Mouse (Mus musculus) lung, postnatal 0 days (tissue): Measurements from ENCODE around the gene Ifnar2. TPM values are rescaled to one million over a fixed set of nuclear protein-coding genes. Genes with fewer than 3 reads are reported as not detected.
A peak's percentile ranks its signal among the peaks of the same experiment; 100 is the strongest.

Source experiments
- ATAC-seq: fragments of 200-750 bp; cut with Nextera tagmentation; 2 replicates; pipeline ENCODE4 v1.8.0; 2017; ENCODE audit warnings: moderate library complexity
- DNase-seq: peaks from one replicate; pipeline ENCODE4 v3.0.0-alpha.2; 2016; ENCODE audit warnings: low spot score
- H3K27ac ChIP-seq: fragments of 300-500 bp; sonication (generic); 2 replicates; pipeline ENCODE4 v1.5.1; 2014; ENCODE audit warnings: antibody characterized with exemption, mild to moderate bottlenecking, low read length, mixed read lengths
- H3K27me3 ChIP-seq: fragments of 300-500 bp; sonication (generic); replicated peaks from 2 replicates; pipeline ENCODE4 v1.6.1; 2014; ENCODE audit warnings: low read length, mixed read lengths; ENCODE audit not compliant: insufficient read depth
- H3K36me3 ChIP-seq: fragments of 300-500 bp; sonication (generic); 2 replicates; pipeline ENCODE4 v1.6.1; 2014; ENCODE audit warnings: low read length, mixed read lengths; ENCODE audit not compliant: insufficient read depth
- H3K4me1 ChIP-seq: fragments of 300-500 bp; sonication (generic); 2 replicates; pipeline ENCODE4 v1.6.1; 2014; ENCODE audit warnings: antibody characterized with exemption, low read depth, low read length, mixed read lengths; ENCODE audit not compliant: insufficient read depth
- H3K4me2 ChIP-seq: fragments of 300-500 bp; sonication (generic); replicated peaks from 2 replicates; pipeline ENCODE4 v1.6.1; 2014; ENCODE audit warnings: low read depth, mild to moderate bottlenecking, low read length, moderate library complexity, mixed read lengths
- H3K4me3 ChIP-seq: fragments of 300-500 bp; sonication (generic); 2 replicates; pipeline ENCODE4 v1.5.1; 2014; ENCODE audit warnings: low read depth, low read length
- H3K9ac ChIP-seq: fragments of 300-500 bp; sonication (generic); replicated peaks from 2 replicates; pipeline ENCODE4 v1.6.1; 2014; ENCODE audit warnings: low read depth, mild to moderate bottlenecking
- H3K9me3 ChIP-seq: fragments of 300-500 bp; sonication (generic); 2 replicates; pipeline ENCODE4 v1.6.1; 2016; ENCODE audit warnings: low read length, mixed read lengths
- CTCF ChIP-seq: IDR thresholded peaks from 2 replicates; pipeline ENCODE4 v1.5.1; 2016; ENCODE audit warnings: antibody characterized with exemption, mild to moderate bottlenecking
- EP300 ChIP-seq: IDR thresholded peaks from 2 replicates; pipeline ENCODE4 v1.6.1; 2016; ENCODE audit warnings: antibody characterized with exemption, mild to moderate bottlenecking, control low read depth
- WGBS: fragments of 180-500 bp; shearing (Covaris S2); extraction: QIAGEN DNeasy Blood & Tissue Kit; methylation state at CpG from one replicate; pipeline ENCODE4 v1.1.7; 2014; 5-methylcytosine and 5-hydroxymethylcytosine counted together
- polyA plus RNA-seq: library from polyadenylated mRNA; unstranded; fragments of >200 nt; fragmentation: Nextera tagmentation; extraction: Ambion mirVana; gene quantifications from 2 replicates; pipeline ENCODE4 v1.2.1, GENCODE M21; 2015

Ifnar2 gene
- polyA plus RNA-seq, 1 experiment from 2014 or later: 104 TPM

GRCm38 (mm10) chr16:91362006-91362405, 10.6 kb upstream of the Ifnar2 start:
- Histone ChIP-seq H3K4me2 (no peak overlapping the region), H3K9me3 (no peaks in the 10 kb centered on the region), H3K4me1 (peaks cover 13% of the 10 kb centered on the region; the same call in 1 of the 2 replicates), H3K36me3 (no peaks in the 10 kb centered on the region), H3K27me3 (no peaks in the 10 kb centered on the region), H3K27ac (peak overlapping the region; percentile 39; the same call in 1 of the 2 replicates), H3K9ac (no peak overlapping the region), H3K4me3 (no peak overlapping the region)
- WGBS: 50% methylated on average over 2 of the region's 2 CpGs
- TF ChIP-seq CTCF (no peak), EP300 (no peak)
- DNase-seq: no peak
- no peak for ATAC-seq

- Histone ChIP-seq H3K36me3 (no peaks in the 10 kb centered on the region), H3K4me2 (0 out of 2 replicates have a peak overlapping the region, but pooled peaks have one; percentile 0), H3K9me3 (no peaks in the 10 kb centered on the region), H3K27me3 (no peaks in the 10 kb centered on the region), H3K9ac (no peak overlapping the region), H3K4me1 (peaks cover 13% of the 10 kb centered on the region; the same call in 1 of the 2 replicates), H3K27ac (peak overlapping the region; percentile 77), H3K4me3 (no peak overlapping the region)
- TF ChIP-seq EP300 (no peak; the same call in 1 of the 2 replicates), CTCF (no peak)
- peak; percentile 90 for DNase-seq
- 21% methylated on average over 12 of the region's 12 CpGs for WGBS
- peak; percentile 64 for ATAC-seq
Measured at GRCm38 (mm10) chr16:91362616-91363272, 9.8 kb upstream of the Ifnar2 start.

- TF ChIP-seq CTCF (no peak; the same call in 1 of the 2 replicates), EP300 (peak; percentile 70)
- 4% methylated on average over 3 of the region's 3 CpGs for WGBS
- Histone ChIP-seq H3K4me3 (no peak overlapping the region), H3K27ac (peak overlapping the region; percentile 77), H3K36me3 (no peaks in the 10 kb centered on the region), H3K27me3 (no peaks in the 10 kb centered on the region), H3K4me1 (peaks cover 13% of the 10 kb centered on the region; the same call in 1 of the 2 replicates), H3K9ac (no peak overlapping the region), H3K4me2 (0 out of 2 replicates have a peak overlapping the region, but pooled peaks have one; percentile 0), H3K9me3 (no peaks in the 10 kb centered on the region)
- DNase-seq: peak; percentile 95
- peak; percentile 83 for ATAC-seq
Measured at GRCm38 (mm10) chr16:91363483-91363882, 9.1 kb upstream of the Ifnar2 start.

- ATAC-seq: no peak
- Histone ChIP-seq H3K4me3 (no peak overlapping the region), H3K27me3 (no peaks in the 10 kb centered on the region), H3K4me2 (no peak overlapping the region), H3K36me3 (no peaks in the 10 kb centered on the region), H3K27ac (no peak overlapping the region), H3K9me3 (no peaks in the 10 kb centered on the region), H3K4me1 (peaks cover 13% of the 10 kb centered on the region; the same call in 1 of the 2 replicates), H3K9ac (no peak overlapping the region)
- DNase-seq: no peak
- no peak for TF ChIP-seq CTCF
- no peak for TF ChIP-seq EP300
Measured at GRCm38 (mm10) chr16:91366567-91366966, 6.0 kb upstream of the Ifnar2 start.

- H3K9me3 ChIP-seq: no peaks in the 10 kb centered on the region
- TF ChIP-seq EP300 (no peak), CTCF (no peak)
- no peaks in the 10 kb centered on the region for H3K36me3 ChIP-seq
- DNase-seq (peak; percentile 46), ATAC-seq (no peak)
- no peak overlapping the region for H3K4me3 ChIP-seq
- H3K4me2 ChIP-seq: no peak overlapping the region
- H3K4me1 ChIP-seq: peaks cover 13% of the 10 kb centered on the region; the same call in 1 of the 2 replicates
- 84% methylated on average over 2 of the region's 2 CpGs for WGBS
- H3K27me3 ChIP-seq: no peaks in the 10 kb centered on the region
- no peak overlapping the region for H3K9ac ChIP-seq
- H3K27ac ChIP-seq: no peak overlapping the region
Measured at GRCm38 (mm10) chr16:91367066-91367465, 5.5 kb upstream of the Ifnar2 start.

GRCm38 (mm10) chr16:91373473-91374252, 1.1 kb downstream of the Ifnar2 start:
- ATAC-seq: no peak
- 18% methylated on average over 13 of the region's 13 CpGs for WGBS
- H3K4me1 ChIP-seq: peaks cover 13% of the 10 kb centered on the region; the same call in 1 of the 2 replicates
- peak overlapping the region; percentile 73 for H3K4me2 ChIP-seq
- no peaks in the 10 kb centered on the region for H3K9me3 ChIP-seq
- TF ChIP-seq EP300 (no peak), CTCF (no peak)
- peak overlapping the region; percentile 96 for H3K4me3 ChIP-seq
- H3K9ac ChIP-seq: peak overlapping the region; percentile 92
- H3K27me3 ChIP-seq: no peaks in the 10 kb centered on the region
- H3K36me3 ChIP-seq: no peaks in the 10 kb centered on the region
- peak overlapping the region; percentile 98 for H3K27ac ChIP-seq
- no peak for DNase-seq
